Mouse (Mus musculus): ENCODE measurements around the gene Rad18.

Gene Rad18

DNA sequence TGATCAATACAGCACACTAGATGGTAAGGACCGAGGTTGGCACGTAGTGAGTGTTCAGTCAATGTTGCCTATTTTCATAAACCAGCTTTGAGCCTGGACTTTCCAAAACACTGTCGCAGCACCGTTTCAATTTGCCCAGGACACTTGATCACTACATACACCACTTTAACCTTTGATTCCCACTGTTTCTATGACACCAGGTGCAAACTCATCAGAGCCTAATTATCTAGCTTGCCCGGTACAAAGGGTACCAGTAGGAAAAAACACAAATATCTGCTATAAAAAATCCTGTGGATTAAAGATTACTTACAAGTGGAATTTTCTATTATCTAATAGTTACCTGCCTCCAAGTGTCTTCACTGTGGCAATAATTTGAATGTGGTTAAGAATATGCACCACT is 64.4 kb downstream of the Rad18 start:
- DNase-seq, result no peak

DNA sequence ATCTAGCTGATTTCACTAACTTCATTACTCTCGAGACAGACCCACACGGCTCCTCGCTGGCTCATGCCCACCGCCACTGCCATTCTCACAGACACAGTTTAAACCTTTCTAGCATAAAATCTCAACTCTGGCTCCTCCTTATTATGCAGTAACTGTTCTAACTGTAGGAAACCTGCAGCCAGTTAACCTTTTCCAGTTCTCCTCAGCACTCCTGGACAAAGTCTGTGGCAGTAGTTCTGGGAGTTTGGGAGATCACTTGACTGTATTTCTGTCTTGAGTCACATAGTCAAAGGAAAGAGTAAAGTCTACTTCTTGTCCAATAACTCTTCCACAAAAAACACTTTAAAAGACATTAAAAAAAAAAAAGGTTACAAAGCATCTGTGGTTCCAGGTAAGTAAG is 66.2 kb downstream of the Rad18 start:
- no peak for DNase-seq

- no peak for DNase-seq
These were observed 68.2 kb downstream of the Rad18 start for GRCm38 (mm10) chr6:112628301-112628700.

DNA sequence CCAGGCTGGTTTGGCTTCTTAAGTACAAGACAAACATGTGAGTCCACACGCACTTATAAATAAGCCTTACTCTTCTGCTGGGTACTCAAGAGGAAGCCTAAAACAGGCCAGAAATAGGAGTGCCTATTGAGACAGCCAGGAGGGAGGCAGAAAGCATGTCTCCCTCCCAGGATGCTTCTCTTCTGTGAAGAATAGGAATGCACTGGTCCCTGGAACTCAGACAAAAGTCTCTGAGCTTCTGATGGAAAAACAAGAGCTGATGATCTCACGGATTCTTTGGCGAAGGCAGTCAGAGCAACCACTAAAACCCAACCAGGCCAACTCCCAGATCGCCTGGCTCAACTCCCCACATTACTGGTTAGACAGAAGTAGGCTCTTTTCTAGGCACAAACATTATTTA is 74.2 kb downstream of the Rad18 start:
- DNase-seq, result no peak

GRCm38 (mm10) chr6:112620027-112620426 is 76.5 kb downstream of the Rad18 start:
- DNase-seq, result no peak

DNA sequence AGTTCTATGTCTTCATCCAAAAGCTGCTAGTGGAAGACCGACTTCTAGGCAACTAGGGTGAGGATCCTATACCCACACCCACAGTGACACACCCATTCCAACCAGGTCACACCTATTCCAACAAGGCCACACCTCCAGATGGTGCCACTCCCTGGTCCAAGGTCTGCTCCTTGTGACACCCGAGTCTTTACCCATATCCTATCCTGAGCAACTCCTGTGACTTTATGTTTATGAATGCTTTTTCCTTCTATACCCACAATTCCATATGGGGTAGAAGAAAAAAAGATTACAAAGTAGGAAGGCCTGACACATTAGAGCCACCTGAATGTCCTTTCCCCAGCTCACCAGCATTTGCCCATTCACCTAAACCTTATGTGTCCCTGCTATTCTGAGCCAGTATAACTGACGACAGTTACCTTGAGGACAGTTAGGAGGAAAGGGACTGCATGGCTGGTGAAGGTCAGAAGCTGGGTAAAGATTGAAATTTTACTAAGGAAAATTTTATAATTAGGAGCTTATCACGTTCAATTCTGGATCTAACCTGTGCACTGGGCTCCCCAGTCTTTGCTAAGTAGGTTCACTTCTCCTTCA is 78.7 kb downstream of the Rad18 start:
- no peak for DNase-seq

DNA sequence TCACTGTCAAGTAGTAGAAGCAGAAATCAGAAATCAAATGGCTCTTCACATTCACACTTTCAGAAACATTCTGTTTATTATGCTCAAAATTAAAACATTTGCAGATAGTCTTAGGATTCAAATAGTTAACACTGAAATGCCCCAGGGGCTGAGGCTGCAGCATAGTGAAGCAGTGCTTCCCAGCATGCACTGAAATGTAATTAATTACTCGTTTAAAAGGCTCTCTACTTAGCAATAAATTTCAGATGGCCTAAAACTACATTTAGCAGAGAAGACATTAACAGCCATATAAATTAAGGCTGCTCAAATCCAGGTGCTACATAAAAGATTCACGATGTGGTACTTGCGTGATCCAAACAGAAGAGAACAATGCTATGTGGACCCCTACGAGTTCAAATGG is 87.5 kb downstream of the Rad18 start:
- DNase-seq, result no peak

DNA sequence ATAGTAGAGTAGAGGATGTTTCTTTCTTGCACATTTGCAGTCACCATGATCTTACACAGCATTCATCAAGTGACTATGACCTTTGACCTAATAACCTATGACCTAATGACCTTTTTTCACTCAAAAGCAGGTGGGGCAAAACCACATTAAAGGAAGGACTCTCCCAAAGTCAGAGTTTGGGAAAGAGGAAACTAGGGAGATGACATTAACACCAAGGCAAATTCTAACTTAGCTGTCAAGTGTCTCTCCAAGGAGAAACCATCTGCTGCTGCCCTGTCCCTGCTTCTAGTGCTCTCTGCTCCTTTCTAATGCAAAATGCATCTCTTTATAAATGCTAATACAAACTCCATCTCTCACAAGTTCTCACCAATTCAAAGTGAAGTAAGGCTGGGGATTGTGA is 92.6 kb downstream of the Rad18 start:
- DNase-seq, result no peak

- DNase-seq, result no peak
These were observed 101.5 kb downstream of the Rad18 start for GRCm38 (mm10) chr6:112594971-112595370.

DNA sequence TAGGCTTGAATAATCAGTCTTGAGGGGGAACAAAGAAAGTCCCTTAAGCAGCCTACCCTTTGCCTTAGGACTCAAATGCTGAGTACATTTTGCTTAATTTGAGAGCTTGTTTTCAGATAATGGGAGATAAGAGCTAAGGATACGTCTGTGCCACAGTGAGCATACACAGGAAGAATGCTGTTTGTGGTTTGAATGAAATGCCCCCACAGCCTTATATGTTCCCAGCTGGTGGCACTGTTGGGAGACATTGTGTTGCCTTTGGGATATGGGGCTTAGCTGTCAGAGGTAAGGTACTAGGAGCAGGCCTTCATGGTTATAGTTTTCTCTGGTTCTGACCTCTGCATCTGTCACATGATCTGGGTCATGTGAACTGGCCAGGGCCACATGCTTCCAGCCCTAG is 108.6 kb downstream of the Rad18 start:
- DNase-seq, result no peak

DNA sequence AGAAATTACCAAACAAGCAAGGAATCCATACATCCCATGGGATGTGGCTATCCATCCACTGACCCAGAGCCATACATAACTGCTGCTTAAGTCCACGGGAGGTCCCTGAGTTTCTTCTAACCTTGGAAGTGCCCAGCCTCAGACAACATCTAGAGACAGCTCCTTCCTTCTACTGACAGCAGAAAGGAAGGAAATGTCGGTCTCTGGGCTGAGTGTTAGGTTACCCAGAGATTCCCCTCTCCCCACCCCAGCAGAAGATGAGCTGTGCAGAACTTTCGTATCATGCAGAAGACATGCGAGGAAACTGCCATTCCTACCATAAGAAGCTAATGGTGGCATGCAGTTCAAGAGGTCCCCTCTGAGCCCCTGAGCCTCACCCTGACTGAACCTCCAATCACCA is 109.5 kb downstream of the Rad18 start:
- no peak for DNase-seq

- no peak for DNase-seq
These were observed 111.5 kb downstream of the Rad18 start for GRCm38 (mm10) chr6:112584961-112585360.

GRCm38 (mm10) chr6:112582022-112582421 is 114.5 kb downstream of the Rad18 start:
- no peak for DNase-seq

DNA sequence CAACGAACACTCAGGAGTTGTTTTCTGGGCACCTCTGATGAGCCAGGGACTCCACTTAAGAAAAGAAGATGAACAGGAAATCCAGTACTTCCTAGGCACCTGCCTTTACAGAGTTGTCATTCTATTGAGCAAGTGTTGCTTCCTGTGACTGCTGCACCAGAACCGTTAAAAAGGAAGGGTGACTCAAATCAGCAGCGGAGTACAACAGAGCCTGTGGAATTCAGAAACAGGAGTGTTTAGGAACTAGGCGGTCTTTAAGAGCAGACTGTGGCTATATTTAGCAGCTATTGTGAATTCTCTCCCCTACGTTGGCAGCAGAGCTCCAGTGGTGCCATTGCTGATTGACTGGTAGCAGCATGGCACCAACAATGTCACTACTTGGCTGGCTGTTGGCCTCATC is 119.3 kb downstream of the Rad18 start:
- DNase-seq, result no peak

DNA sequence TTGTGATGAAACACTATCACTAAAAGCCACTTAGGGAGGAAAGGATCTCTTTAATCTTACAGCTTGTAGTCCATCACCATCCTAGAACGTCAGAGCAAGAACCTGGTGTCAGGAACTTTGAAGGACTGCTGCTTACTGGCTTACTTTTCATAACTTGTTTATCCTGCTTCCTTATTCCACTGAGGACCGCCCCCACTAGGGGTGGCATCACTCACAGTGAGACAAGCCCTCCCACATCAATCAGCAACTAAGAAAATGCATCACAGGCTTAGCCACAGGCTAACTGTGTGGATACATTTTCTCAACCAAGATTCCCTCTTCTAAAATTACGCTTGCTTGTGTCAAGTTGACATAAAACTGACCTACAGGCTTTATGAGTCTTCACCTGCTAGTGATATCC is 121.9 kb downstream of the Rad18 start:
- DNase-seq, result no peak

DNA sequence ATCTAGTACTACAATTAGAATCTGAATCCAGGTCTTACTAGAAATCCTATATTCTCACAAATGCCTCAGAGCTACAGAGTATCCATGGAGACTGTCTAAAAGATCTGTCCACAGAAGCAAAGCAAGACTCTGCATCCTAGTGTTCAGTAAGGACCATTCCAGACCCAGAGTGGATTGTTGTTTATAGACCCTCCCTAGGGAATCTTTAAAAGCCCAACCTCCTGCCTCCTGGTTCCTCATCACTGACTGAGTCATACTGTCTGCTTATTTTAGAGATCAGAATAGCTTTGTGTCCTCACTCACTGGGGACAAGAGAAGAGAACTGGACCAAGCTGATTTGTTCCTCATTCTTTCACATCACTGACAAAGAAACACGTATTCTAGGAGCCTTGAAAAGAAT is 126.1 kb downstream of the Rad18 start:
- no peak for DNase-seq

Measured in lung, postnatal 14 days (tissue).